Mouse (Mus musculus) neural tube, embryonic 10.5 days (tissue): ENCODE results near the gene Erbb2.

ENCODE experiments used
- DNase-seq: peaks from one replicate; pipeline ENCODE4 v3.0.0-alpha.2; 2017; ENCODE audit warnings: low spot score; ENCODE audit errors: extremely low spot score

Gene Erbb2

GRCm38 (mm10) chr11:98479940-98480497, 67.7 kb downstream of the Erbb2 start:
- no peak for DNase-seq

- DNase-seq: no peak
Observed at GRCm38 (mm10) chr11:98481231-98481630, 69.0 kb downstream of the Erbb2 start.

- no peak for DNase-seq
Observed at GRCm38 (mm10) chr11:98482067-98482466, 69.8 kb downstream of the Erbb2 start.

DNA sequence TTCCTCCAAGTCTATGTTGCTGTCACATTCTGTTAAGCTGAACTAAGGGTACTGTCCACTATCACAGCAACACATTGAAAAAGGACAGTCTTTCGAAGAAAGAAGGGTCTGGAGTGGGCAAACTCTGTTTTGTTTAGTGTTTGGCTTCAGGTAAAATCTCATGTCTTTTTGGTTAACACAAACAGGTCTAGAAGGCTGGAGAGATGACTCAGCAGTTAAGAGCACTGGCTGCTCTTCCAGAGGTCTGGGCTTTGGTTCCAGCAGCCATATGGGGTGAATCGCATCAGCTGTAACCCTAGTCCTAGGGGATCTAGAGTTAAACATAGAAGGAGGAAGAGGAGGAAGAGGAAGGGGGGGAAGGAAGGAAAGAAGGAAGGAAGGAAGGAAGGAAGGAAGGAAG, 73.5 kb downstream of the Erbb2 start:
- DNase-seq: no peak
